Mouse (Mus musculus) CD4-positive helper T cell, adult 2 months (primary cell): ENCODE results near the gene Thrb.
"Not testable (repeated sequence)": the region's sequence is repeated elsewhere in the genome, so short reads cannot be mapped to it uniquely, and the experiment has no call there.

Experiments
- DNase-seq: peaks from one replicate; pipeline ENCODE4 v3.0.0-alpha.2; 2012; ENCODE audit warnings: low read depth, missing footprints, low spot score

Thrb gene

DNA sequence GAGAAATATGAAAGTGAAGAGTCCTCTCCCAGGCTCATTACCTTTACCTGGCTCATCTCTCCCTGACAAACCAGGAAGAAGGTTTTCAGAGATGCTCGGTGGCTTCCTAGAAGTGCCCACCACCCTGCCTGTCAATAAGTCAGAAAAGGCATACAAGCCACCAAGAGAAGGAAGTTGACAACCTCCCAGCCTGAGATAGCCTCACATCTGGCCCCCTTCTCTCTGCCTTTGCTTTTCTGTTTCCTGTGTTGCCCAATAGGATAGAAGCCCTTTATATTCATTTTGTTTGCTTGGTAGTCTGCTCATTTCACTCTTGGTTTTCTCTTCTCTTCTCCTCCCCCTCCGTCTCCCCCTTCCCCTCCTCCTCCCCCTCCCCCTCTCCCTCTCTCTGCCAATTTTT lies 273.4 kb downstream of the Thrb start:
- DNase-seq: no peak

DNA sequence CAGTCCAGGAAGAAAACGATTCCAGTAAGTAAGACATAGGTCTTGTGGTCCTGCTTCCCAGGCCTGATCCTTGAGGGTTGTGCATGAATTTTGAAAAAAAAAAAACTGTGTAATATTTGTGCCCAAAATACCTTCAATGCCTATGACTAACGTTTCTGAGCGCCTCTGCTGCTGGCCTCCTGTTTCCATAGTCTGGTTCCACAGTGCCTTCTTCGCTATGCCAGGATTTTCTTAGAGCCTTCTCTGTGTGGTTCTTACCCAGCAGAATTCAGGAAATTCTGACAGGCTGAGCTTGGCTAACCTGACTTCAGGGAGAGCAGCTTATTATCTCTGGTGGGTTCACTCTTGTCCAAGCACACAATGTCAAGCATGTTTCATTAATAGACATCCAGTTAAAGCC lies 274.7 kb downstream of the Thrb start:
- not testable (repeated sequence) for DNase-seq

DNA sequence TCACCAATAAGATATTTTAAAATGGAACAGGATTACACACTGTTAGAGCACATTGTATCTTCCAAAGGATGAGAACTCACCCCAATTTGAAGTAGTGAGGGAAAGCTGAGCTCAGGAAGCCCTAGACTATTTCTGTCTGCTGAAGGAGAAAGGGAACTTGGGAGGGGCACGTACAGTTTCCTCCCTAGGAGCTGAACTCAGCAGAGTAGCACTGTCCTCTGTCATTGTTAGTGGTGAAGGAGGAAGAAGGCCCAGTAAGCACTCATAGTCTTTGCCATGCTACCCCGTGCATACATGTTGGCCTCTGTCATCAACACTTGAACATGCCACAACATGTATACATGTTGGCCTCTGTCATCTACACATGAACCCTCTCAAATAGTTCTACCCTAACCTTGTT lies 294.0 kb downstream of the Thrb start:
- no peak for DNase-seq

DNA sequence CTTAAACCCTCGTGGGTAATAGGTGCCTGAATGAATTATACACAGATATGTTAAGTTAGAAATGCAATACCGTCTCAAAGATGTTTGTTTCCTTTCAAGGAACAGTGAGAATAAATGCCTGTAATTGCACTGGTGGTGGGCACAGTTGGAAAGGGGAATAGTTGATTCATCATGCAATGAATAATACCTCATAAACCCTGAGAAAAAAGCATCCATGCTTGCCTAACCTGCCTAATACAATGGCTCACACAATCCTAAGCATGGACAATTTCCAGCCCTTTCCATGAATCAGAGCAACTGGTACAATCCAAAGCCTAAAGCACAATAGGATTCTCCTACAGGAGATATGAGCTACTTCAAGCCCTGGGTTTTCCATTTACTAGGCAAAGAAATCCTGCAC lies 299.8 kb downstream of the Thrb start:
- DNase-seq: no peak

DNA sequence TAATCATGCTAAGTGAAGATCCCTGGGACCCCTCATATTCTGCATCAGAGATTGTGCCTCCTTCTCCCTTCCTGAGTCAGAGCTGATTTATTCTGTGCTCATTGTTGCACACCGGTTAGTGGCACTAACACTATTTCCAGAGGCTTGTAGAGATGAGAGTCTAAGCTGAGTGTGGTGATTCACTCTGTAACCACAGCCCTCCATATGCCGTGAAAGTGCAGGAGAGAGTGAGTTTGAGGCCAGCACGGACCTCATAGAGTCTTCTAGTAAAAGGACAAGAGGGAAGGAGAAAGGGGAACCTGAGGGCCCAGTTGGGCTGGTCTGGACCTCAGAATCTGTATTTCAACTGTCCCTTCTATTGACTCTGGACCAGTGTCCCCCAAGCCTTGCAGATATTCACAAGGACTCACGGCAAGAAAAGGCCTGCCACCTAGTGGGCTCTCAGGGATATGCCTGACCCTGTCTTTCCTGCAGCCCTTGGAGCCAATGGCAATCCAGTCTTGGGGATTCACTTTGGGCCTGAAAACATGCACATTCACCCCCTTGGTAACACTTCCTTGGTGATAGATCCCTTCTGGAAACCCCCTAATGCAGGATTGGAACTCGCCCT lies 307.2 kb downstream of the Thrb start:
- peak; percentile 45 for DNase-seq

DNA sequence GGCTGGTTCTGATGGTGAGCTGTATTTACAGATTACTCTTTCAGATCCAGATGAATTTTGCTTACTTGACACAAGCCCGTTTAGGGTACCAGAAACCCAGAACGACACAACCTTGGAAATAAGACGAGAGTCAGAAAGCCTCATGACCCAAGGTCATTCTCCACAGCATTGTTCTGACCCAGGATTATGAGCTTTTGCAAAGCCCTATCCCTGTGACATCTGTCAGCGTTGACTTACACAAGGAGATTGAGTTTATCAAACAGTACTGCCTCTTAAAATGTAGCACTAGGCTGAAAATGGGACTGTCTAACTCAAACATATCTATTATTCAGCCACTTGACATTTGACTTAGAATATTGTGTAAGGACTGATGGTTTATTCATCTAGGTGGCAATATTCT lies 312.1 kb downstream of the Thrb start:
- DNase-seq: no peak

DNA sequence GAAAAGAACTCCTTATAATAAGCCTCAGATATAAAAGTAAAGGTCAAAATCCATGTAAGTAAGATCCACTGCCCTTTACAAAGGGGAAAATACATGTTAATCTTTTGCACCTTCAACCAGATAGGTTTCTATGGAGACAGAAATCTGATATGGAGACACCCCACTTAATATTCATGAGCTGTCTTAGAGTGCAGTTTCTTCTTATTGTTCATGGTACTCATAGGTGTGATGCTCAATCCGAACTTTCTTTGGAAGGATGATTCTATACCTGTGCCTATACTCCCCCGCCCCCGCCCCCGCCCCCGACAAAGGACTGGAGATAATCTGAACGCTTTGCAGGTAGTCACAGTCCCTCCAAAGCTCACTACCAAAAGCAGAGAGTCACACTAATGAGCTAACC lies 312.6 kb downstream of the Thrb start:
- DNase-seq: no peak

DNA sequence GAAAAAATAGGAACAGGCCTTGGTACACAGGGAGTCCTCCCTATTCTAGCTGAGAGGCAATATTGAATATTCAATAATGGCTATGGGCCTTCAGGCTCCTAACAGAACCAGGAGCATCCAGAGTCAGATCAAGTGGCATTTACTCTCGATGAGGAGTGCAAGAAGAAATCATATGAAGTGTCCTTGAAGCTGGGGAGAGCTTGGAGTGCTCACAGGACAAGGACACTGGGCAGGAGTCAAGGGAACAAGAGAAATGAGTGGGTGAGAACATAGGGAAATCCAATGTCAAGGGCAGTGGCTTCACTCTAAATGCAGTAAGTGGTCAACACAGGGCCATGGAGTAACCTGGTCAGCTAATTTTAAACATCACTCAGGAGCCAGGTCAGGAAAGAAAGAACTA lies 315.7 kb downstream of the Thrb start:
- DNase-seq: no peak

DNA sequence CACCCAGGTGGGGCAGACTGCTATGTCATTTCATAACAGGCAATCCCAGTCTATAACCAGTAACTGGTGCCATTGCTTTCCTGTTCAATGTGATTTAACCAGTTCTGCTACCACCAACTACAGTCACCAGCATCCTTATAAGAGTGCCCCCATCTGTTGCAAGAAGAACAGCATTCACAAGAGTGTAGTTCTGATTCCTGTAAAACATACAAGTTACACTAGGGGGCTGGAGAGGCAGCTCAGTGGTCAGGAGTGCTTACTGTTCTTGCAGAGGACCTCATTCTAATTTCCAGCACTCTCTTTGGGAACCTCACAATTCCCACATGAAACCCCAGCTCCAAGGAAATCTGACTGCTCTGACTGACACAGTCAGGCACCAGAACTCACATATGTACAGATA lies 318.2 kb downstream of the Thrb start:
- DNase-seq: no peak

DNA sequence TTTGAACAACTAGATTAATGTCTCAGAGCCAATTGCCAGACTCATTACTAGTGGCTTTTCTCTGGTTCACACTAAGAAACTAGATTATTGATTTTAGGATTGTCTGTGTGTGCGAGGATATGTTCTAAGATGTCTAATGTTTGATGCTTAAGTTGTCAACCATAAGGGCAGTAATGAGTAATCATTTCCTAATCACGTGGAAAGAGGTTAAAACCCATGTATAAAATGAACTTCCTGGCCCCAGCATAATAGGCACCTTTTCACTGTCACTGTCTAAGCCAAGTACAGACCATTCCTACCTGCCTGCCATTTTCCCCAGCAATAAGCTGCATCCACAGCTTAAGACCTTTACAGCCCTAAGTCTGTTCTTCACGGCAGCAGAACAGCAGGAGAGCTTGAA lies 321.2 kb downstream of the Thrb start:
- peak; percentile 43 for DNase-seq

DNA sequence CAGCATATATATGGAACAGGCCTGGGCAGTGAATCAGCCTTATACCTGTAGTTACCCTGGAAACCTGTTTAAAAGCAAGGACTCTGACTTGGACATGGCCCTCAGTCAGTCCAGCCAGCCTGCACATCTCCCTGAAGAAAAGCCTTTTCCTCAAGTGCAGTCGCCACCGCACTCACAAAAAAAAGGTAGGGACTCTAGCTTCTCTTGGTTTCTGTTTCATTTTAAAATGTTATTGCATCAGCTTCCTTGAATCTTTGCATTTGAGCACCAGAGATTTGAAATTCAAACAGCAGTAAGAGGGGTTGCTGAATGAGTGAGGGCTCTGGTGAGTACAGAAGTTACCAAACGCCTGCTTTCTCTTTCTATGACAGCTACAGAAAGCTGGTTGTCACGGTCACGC lies 322.0 kb downstream of the Thrb start:
- peak; percentile 43 for DNase-seq

DNA sequence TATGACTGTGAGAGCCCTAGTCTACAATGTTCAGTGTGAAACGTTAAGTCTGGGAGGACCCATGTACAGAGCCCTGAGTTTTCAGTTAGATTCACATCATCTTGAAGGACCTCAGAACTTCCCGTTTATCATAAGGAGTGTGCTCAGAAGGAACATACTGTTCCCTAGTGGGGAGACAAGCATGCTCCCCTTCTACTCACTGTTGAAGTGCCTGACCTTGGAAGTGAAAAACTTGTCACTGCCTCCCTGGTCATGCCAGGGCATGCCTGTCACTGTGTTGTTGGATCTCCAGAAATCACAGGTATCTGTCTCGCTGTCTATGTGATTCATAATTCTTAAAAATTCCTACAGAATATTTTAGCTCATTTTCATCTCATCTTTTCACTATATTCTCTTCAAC lies 323.3 kb downstream of the Thrb start:
- DNase-seq: no peak

DNA sequence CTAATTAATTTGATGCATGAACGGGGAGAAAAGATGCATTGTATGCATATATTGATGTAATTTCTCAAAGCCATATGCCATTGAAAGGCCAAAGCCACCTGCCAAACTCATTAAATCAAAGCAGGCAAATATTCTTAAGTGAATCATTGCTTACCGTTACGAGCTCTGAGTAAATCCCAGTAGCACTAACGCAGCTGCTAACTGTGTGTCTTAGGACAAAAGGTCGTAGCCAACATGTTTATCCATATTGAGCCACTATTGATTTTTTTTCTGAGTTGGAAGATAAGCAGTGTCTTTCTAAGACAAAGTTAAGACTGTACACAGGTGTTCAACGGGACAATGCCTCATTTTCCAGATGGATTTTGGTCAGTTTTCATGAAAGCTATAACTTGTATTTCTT lies 323.8 kb downstream of the Thrb start:
- no peak for DNase-seq

DNA sequence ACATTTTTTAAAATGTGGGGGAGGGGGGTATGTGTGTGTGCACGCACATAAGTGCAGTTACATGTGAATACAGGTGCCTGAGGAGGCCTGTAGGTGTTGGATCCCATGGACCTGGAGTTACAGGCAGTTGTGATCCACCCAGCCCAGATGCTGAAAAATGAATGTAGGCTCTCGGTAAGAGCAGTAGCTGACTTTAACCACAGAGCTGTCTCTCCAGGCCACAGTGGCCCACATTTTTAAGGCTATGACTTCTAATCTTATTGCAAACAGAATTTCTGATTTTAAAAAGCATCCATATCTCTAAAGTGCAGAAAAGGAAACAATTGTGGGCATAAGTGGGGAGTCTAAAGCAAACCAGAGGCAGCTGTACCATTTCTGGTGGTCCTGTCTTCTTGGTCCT lies 328.5 kb downstream of the Thrb start:
- DNase-seq: no peak

DNA sequence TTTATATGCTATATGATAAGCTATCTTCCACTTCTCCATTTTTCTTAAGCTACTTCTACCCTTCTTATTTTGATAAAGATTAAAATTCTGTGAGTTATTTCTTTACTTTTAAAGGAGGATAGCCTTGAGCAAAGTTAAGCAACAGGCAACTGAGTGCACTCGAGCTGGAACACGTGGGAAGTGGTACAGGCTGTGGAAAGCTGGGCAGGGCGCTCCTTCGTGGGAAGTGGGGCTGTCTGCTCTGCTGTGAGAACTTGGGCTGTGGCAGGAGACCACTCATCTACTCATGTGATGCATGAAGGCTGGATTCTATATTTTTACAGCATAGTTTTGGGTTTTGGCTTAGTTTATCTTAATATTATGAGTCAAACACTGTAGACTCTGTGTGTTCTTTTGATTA lies 329.1 kb downstream of the Thrb start:
- DNase-seq: no peak

DNA sequence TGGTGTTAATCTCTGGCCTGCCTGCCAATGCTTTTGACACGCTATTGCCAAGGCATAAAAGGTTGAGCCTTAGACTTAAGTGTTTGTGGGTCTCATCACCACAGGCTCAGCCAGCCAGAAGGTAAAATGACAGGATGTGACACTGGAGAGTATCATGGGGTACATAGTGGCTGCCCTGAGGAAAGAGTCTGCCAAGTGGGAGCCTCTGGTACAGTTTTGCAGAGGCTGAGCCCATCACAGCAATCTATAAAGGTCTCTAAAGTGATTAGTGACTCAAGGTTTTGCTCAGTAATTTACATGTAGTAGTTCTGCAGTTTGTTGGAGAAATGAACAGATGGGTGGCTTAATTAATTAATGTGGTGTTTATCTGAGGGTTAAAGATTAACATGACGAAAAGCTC lies 330.1 kb downstream of the Thrb start:
- DNase-seq: no peak

DNA sequence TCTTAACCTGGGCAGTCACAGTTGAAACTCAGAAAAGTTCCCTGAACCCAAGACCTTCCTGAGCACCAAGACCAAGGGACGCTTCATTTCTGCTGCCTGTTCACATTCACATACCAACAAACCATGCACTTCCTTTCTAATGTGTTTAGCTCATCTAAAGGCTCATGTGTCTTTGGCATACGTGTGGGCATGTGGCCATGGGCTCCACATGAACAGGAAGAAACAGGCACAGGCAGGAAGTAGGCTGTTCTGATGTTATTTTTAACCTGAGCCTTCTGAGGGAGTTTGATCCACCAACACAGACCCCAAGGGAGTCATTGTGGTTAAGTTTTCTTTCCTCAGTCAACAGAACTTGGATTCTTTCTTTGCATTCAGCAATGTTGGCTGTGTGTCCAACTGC lies 341.8 kb downstream of the Thrb start:
- DNase-seq: peak; percentile 77

DNA sequence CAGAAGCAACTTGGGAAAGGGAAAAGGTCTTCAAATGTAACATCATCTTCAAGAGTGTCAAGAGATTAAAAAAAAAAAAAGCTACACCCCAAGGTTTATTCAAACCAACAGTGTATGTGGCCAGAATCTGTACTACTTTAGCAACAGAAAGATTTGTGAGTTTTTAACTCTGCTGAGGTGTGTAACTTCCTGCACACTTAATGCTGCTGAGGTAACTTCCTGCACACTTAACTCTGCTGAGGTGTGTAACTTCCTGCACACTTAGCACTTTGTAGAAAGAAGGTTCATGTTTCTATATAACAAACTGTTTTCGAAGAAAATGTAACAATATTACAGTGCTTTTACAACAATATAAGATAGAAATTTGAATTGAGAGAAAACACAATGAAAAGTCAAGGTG lies 343.6 kb downstream of the Thrb start:
- no peak for DNase-seq

DNA sequence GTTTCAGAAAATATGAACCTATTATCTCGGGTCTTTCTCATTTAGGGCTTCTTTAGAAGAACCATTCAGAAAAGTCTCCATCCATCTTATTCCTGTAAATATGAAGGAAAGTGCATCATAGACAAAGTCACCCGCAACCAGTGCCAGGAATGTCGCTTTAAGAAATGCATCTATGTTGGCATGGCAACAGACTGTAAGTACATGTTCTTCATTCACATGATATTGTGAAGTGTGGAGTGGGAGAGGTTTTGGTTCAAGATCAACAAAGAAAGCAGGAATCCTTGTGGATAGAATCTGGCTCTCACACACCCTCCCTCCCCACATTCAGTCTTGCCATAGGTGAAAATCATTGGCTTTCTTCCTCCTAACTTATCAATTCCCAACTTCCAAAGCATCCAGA lies 348.5 kb downstream of the Thrb start:
- DNase-seq: no peak

DNA sequence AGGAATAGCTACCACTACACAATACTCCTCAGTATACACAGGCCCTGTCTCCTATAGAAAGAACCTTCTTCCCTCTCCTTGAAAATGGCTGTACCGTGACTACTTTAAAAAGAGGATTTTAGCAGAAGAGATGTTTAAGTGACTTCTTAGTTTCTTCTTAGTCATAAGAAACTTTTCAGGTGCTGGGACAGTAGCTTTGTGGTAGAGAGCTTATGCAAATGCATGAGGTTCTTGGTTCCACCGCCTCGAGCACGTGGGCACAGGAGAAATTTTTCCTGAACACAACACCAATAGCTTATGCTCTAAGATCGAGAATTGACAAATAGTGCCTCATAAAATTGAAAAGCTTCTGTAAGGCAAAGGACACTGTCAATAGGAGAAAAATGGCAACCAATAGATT lies 356.5 kb downstream of the Thrb start:
- no peak for DNase-seq

DNA sequence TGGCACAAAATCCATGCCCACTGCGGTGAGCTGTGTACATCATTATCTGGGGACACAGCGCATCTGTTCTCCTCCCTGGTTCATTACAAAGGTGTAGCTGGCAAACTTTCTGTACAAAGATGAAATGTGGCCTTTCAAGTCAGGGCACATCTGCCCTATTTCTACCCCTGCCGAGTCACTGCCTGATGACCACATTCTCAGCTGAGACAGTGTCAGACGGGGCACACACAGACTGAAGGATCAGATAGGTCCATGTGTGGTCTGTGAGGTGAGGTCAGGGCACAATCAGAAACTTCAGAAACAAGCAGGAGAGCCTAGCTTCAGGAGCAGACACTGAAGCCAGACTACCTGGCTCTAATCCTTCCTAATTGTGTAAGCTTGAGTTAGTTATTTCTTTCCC lies 360.1 kb downstream of the Thrb start:
- DNase-seq: no peak

DNA sequence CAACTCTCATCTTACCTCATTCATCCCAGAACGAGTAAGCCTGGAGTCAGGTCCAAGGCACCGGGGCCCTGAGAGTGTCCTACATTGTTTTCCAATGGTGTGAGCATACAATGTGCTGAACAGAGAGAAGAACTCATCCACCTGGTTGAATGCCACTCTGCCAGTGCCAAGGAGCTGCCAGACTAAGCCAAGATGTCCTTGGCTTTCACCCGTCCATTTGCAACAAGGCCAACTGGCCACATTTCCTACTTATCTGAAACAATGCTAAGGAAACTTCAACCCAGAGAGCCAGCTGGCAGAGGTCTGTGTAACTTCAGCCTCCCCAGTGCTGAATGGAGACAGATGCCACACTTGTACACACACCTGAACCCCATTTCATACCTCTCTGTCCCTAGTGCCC lies 360.6 kb downstream of the Thrb start:
- DNase-seq: no peak

DNA sequence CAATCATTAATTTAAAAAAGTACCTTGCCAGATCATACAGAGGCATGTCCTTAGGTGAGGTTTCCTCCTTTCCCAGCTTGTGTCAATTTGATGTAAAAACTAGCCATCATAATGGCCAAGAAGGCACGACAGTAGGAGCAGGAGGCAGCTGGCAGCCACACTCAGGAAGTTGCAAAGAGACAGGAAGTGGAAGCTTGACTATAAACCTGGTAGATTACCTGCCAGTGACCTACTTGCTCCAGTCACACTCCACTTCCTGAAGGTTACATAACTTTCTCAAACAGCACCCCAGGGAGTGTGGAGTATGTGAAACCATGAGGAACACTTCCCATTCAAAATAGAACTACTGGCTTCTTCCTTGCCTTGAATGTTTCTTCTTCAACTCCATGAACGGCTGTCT lies 361.7 kb downstream of the Thrb start:
- peak; percentile 31 for DNase-seq

DNA sequence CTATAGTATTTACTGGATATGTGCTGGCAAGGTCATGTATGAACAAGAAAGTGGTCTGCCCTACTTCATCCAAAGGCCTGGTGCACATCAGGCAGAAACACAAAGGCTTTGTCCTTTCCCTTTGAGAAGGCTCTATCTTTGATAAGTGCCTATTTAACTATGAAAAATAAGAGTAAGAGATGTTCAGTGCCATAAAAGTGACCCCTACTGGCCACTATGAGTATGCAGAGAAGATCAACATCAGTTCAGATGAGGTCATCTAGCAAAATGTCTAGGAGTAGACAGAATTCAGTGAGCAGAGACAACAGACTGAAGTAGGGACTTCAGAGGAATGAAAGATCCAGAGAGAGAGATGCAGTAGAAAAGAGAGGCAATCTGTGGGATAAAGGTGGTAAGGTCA lies 362.3 kb downstream of the Thrb start:
- peak; percentile 29 for DNase-seq

DNA sequence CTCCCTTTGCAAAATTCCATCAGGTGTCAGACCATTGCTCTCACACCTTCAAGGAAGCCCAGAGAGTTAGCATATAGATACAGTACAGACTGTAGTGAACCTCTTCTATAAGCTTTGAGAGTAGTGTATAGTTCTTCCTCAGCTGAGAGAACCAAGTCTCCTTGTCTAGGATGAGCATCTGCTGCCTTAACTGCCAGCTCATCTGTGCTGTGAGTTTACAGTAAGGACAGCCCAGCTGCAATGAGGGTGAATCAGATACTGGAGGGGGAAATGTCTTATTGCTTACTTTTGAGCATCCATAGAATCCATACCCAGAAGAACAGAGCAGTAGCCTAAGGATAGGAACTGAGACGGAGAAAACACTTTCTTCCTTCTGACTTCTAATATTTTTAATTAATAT lies 367.8 kb downstream of the Thrb start:
- DNase-seq: no peak
